Mouse (Mus musculus): ENCODE measurements around the gene St6galnac1. TPM values are rescaled to one million over a fixed set of nuclear protein-coding genes. Genes with fewer than 3 reads are reported as not detected.

Gene St6galnac1
- polyA plus RNA-seq, 1 experiment from 2014 or later: not detected

- Histone ChIP-seq H3K4me3 (no peak overlapping the region), H3K4me2 (replicated peaks) (peak overlapping the region; percentile 18), H3K4me1 (peaks cover 60% of the 10 kb centered on the region), H3K27ac (peak overlapping the region; percentile 94), H3K36me3 (no peaks in the 10 kb centered on the region), H3K9ac (peak overlapping the region; percentile 29; the same call in 1 of the 2 replicates), H3K27me3 (no peaks in the 10 kb centered on the region), H3K9me3 (no peaks in the 10 kb centered on the region)
- 9% methylated on average over 20 of the region's 20 CpGs for WGBS
- no peak for ATAC-seq (ENCODE audit: insufficient number of reproducible peaks, insufficient read depth, low FRiP score, low TSS enrichment)
These were observed 39.0 kb upstream of the St6galnac1 start for GRCm38 (mm10) chr11:116814076-116814883.

GRCm38 (mm10) chr11:116813610-116814009, 38.3 kb upstream of the St6galnac1 start:
- ATAC-seq (ENCODE audit: insufficient number of reproducible peaks, insufficient read depth, low FRiP score, low TSS enrichment): no peak
- Histone ChIP-seq H3K9me3 (no peaks in the 10 kb centered on the region), H3K4me3 (no peak overlapping the region), H3K9ac (no peak overlapping the region), H3K27me3 (0 out of 2 replicates have a peak, but pooled peaks cover 3% of the 10 kb centered on the region), H3K4me1 (peaks cover 54% of the 10 kb centered on the region), H3K4me2 (replicated peaks) (0 out of 2 replicates have a peak overlapping the region, but pooled peaks have one; percentile 16), H3K36me3 (no peaks in the 10 kb centered on the region), H3K27ac (peak overlapping the region; percentile 94)
- 73% methylated on average over 13 of the region's 13 CpGs for WGBS

GRCm38 (mm10) chr11:116812793-116813529, 37.7 kb upstream of the St6galnac1 start:
- peak; percentile 48 for ATAC-seq (ENCODE audit: insufficient number of reproducible peaks, insufficient read depth, low FRiP score, low TSS enrichment)
- no peak overlapping the region for H3K9ac ChIP-seq
- 0 out of 2 replicates have a peak, but pooled peaks cover 3% of the 10 kb centered on the region for H3K27me3 ChIP-seq
- H3K9me3 ChIP-seq: no peaks in the 10 kb centered on the region
- H3K4me2 ChIP-seq (replicated peaks): 0 out of 2 replicates have a peak overlapping the region, but pooled peaks have one; percentile 16
- H3K4me3 ChIP-seq: no peak overlapping the region
- H3K4me1 ChIP-seq: peaks cover 55% of the 10 kb centered on the region
- H3K36me3 ChIP-seq: no peaks in the 10 kb centered on the region
- peak overlapping the region; percentile 94 for H3K27ac ChIP-seq
- WGBS: 43% methylated on average over 21 of the region's 21 CpGs

GRCm38 (mm10) chr11:116810983-116811901, 35.9 kb upstream of the St6galnac1 start:
- H3K9ac ChIP-seq: peak overlapping the region; percentile 38; the same call in 1 of the 2 replicates
- peak overlapping the region; percentile 81 for H3K27ac ChIP-seq
- peak overlapping the region; percentile 68 for H3K4me2 ChIP-seq (replicated peaks)
- H3K4me1 ChIP-seq: peaks cover 52% of the 10 kb centered on the region
- ATAC-seq (ENCODE audit: insufficient number of reproducible peaks, insufficient read depth, low FRiP score, low TSS enrichment): peak; percentile 80
- WGBS: 9% methylated on average over 28 of the region's 32 CpGs
- H3K4me3 ChIP-seq: peak overlapping the region; percentile 33
- 0 out of 2 replicates have a peak, but pooled peaks cover 3% of the 10 kb centered on the region for H3K27me3 ChIP-seq
- no peaks in the 10 kb centered on the region for H3K36me3 ChIP-seq
- no peaks in the 10 kb centered on the region for H3K9me3 ChIP-seq

GRCm38 (mm10) chr11:116810528-116810927, 35.2 kb upstream of the St6galnac1 start:
- Histone ChIP-seq H3K27ac (peak overlapping the region; percentile 81; the same call in 1 of the 2 replicates), H3K36me3 (no peaks in the 10 kb centered on the region), H3K9ac (no peak overlapping the region), H3K4me2 (replicated peaks) (peak overlapping the region; percentile 68; the same call in 1 of the 2 replicates), H3K4me1 (peaks cover 51% of the 10 kb centered on the region), H3K27me3 (0 out of 2 replicates have a peak, but pooled peaks cover 3% of the 10 kb centered on the region), H3K9me3 (no peaks in the 10 kb centered on the region), H3K4me3 (no peak overlapping the region)
- ATAC-seq (ENCODE audit: insufficient number of reproducible peaks, insufficient read depth, low FRiP score, low TSS enrichment): no peak
- 63% methylated on average over 11 of the region's 11 CpGs for WGBS

- Histone ChIP-seq H3K36me3 (no peaks in the 10 kb centered on the region), H3K9ac (no peak overlapping the region)
- WGBS: 74% methylated on average over 8 of the region's 8 CpGs
These were observed 34.2 kb upstream of the St6galnac1 start for GRCm38 (mm10) chr11:116809520-116809919.

GRCm38 (mm10) chr11:116808811-116809395, 33.6 kb upstream of the St6galnac1 start:
- H3K4me1 ChIP-seq: peaks cover 36% of the 10 kb centered on the region
- 77% methylated on average over 11 of the region's 11 CpGs for WGBS

More at GRCm38 (mm10) chr11:116809520-116809919, 34.2 kb upstream of the St6galnac1 start:
- H3K27ac ChIP-seq: no peak overlapping the region
- no peak for ATAC-seq (ENCODE audit: insufficient number of reproducible peaks, insufficient read depth, low FRiP score, low TSS enrichment)
- H3K4me2 ChIP-seq (replicated peaks): no peak overlapping the region
- H3K4me3 ChIP-seq: no peak overlapping the region
- H3K4me1 ChIP-seq: peaks cover 42% of the 10 kb centered on the region
- H3K9me3 ChIP-seq: no peaks in the 10 kb centered on the region
- 0 out of 2 replicates have a peak, but pooled peaks cover 3% of the 10 kb centered on the region for H3K27me3 ChIP-seq

GRCm38 (mm10) chr11:116807938-116808606, 32.8 kb upstream of the St6galnac1 start:
- WGBS: 27% methylated on average over 7 of the region's 7 CpGs

More at GRCm38 (mm10) chr11:116808811-116809395, 33.6 kb upstream of the St6galnac1 start:
- no peak overlapping the region for H3K4me2 ChIP-seq (replicated peaks)
- no peak for ATAC-seq (ENCODE audit: insufficient number of reproducible peaks, insufficient read depth, low FRiP score, low TSS enrichment)
- H3K27me3 ChIP-seq: 0 out of 2 replicates have a peak, but pooled peaks cover 3% of the 10 kb centered on the region
- H3K4me3 ChIP-seq: no peak overlapping the region
- no peaks in the 10 kb centered on the region for H3K36me3 ChIP-seq
- H3K9me3 ChIP-seq: no peaks in the 10 kb centered on the region
- H3K9ac ChIP-seq: no peak overlapping the region
- H3K27ac ChIP-seq: no peak overlapping the region

GRCm38 (mm10) chr11:116807526-116807925, 32.2 kb upstream of the St6galnac1 start:
- H3K4me2 ChIP-seq (replicated peaks): no peak overlapping the region
- 0 out of 2 replicates have a peak, but pooled peaks cover 3% of the 10 kb centered on the region for H3K27me3 ChIP-seq
- no peak overlapping the region for H3K27ac ChIP-seq

More at GRCm38 (mm10) chr11:116807938-116808606, 32.8 kb upstream of the St6galnac1 start:
- Histone ChIP-seq H3K36me3 (no peaks in the 10 kb centered on the region), H3K27me3 (0 out of 2 replicates have a peak, but pooled peaks cover 3% of the 10 kb centered on the region), H3K4me1 (peaks cover 27% of the 10 kb centered on the region), H3K27ac (no peak overlapping the region), H3K4me2 (replicated peaks) (no peak overlapping the region), H3K9me3 (no peaks in the 10 kb centered on the region), H3K9ac (no peak overlapping the region), H3K4me3 (no peak overlapping the region)
- ATAC-seq (ENCODE audit: insufficient number of reproducible peaks, insufficient read depth, low FRiP score, low TSS enrichment): no peak

GRCm38 (mm10) chr11:116807116-116807515, 31.8 kb upstream of the St6galnac1 start:
- no peak overlapping the region for H3K4me3 ChIP-seq
- no peak for ATAC-seq (ENCODE audit: insufficient number of reproducible peaks, insufficient read depth, low FRiP score, low TSS enrichment)
- H3K4me1 ChIP-seq: peaks cover 18% of the 10 kb centered on the region
- WGBS: 51% methylated on average over 7 of the region's 7 CpGs
- H3K27me3 ChIP-seq: 0 out of 2 replicates have a peak, but pooled peaks cover 3% of the 10 kb centered on the region
- H3K36me3 ChIP-seq: no peaks in the 10 kb centered on the region
- H3K4me2 ChIP-seq (replicated peaks): no peak overlapping the region
- H3K27ac ChIP-seq: no peak overlapping the region
- H3K9ac ChIP-seq: no peak overlapping the region
- no peaks in the 10 kb centered on the region for H3K9me3 ChIP-seq

More at GRCm38 (mm10) chr11:116807526-116807925, 32.2 kb upstream of the St6galnac1 start:
- Histone ChIP-seq H3K9ac (no peak overlapping the region), H3K4me3 (no peak overlapping the region), H3K9me3 (no peaks in the 10 kb centered on the region), H3K4me1 (peaks cover 22% of the 10 kb centered on the region), H3K36me3 (no peaks in the 10 kb centered on the region)
- no peak for ATAC-seq (ENCODE audit: insufficient number of reproducible peaks, insufficient read depth, low FRiP score, low TSS enrichment)
- 82% methylated on average over 3 of the region's 3 CpGs for WGBS

Measured in embryonic facial prominence, embryonic 12.5 days (tissue).